Mouse (Mus musculus) G1E-ER4 (cell line): ENCODE data around the gene Cdhr3. TPM values are rescaled to one million over a fixed set of nuclear protein-coding genes. Genes with fewer than 3 reads are reported as not detected.

Source experiments
- GATA1 ChIP-seq: IDR thresholded peaks from one replicate; pipeline ENCODE4 v1.8.0; 2012; ENCODE audit warnings: low read length, inconsistent platforms
- polyA plus RNA-seq: library from polyadenylated mRNA; stranded (reverse); fragments of >175 nt; gene quantifications from 2 replicates; pipeline ENCODE4 v1.2.3, GENCODE M21; 2012

Gene Cdhr3
- polyA plus RNA-seq, result not detected in 2 replicates

GRCm38 (mm10) chr12:33092775-33093174, at the start of gene Cdhr3:
Gene Cdhr3, minus strand, starts transcription at chr12:33092875.
- TF ChIP-seq GATA1, result no peak

- no peak for TF ChIP-seq GATA1
Measured at GRCm38 (mm10) chr12:33139083-33139482, 46.4 kb upstream of the Cdhr3 start.

GRCm38 (mm10) chr12:33137857-33138256, 45.2 kb upstream of the Cdhr3 start:
- TF ChIP-seq GATA1, result no peak

- no peak for TF ChIP-seq GATA1
Measured at GRCm38 (mm10) chr12:33131796-33132195, 39.1 kb upstream of the Cdhr3 start.

GRCm38 (mm10) chr12:33130401-33130800, 37.7 kb upstream of the Cdhr3 start:
- no peak for TF ChIP-seq GATA1

GRCm38 (mm10) chr12:33129410-33129809, 36.7 kb upstream of the Cdhr3 start:
- no peak for TF ChIP-seq GATA1

- no peak for TF ChIP-seq GATA1
Measured at GRCm38 (mm10) chr12:33128702-33129101, 36.0 kb upstream of the Cdhr3 start.

- no peak for TF ChIP-seq GATA1
Measured at GRCm38 (mm10) chr12:33128121-33128520, 35.4 kb upstream of the Cdhr3 start.

- TF ChIP-seq GATA1, result no peak
Measured at GRCm38 (mm10) chr12:33126243-33126642, 33.6 kb upstream of the Cdhr3 start.

- TF ChIP-seq GATA1, result no peak
Measured at GRCm38 (mm10) chr12:33125594-33126227, 33.0 kb upstream of the Cdhr3 start.

GRCm38 (mm10) chr12:33118624-33119301, 26.1 kb upstream of the Cdhr3 start:
- TF ChIP-seq GATA1, result no peak

GRCm38 (mm10) chr12:33110894-33111471, 18.3 kb upstream of the Cdhr3 start:
- no peak for TF ChIP-seq GATA1

GRCm38 (mm10) chr12:33109531-33109930, 16.9 kb upstream of the Cdhr3 start:
- TF ChIP-seq GATA1, result no peak

GRCm38 (mm10) chr12:33106438-33107167, 13.9 kb upstream of the Cdhr3 start:
- TF ChIP-seq GATA1, result no peak

- no peak for TF ChIP-seq GATA1
Measured at GRCm38 (mm10) chr12:33105724-33106123, 13.0 kb upstream of the Cdhr3 start.
